Mouse (Mus musculus): ENCODE results near the gene Gm26661. TPM values are rescaled to one million over a fixed set of nuclear protein-coding genes. Genes with fewer than 3 reads are reported as not detected.

Gm26661 gene
- polyA plus RNA-seq, 1 experiment from 2014 or later: not detected

GRCm38 (mm10) chr14:7803874-7804557 is 12.6 kb downstream of the Gm26661 start:
- ATAC-seq (no peak), DNase-seq (no peak)
- Histone ChIP-seq H3K36me3 (replicated peaks; ENCODE audit: insufficient read depth, low read length) (no peaks in the 10 kb centered on the region), H3K4me1 (ENCODE audit: insufficient read depth) (no peaks in the 10 kb centered on the region), H3K27me3 (ENCODE audit: insufficient read depth, low read length) (no peaks in the 10 kb centered on the region), H3K9me3 (ENCODE audit: low read length) (peaks cover 2% of the 10 kb centered on the region; the same call in 1 of the 2 replicates), H3K27ac (ENCODE audit: low read depth) (no peak overlapping the region), H3K4me2 (ENCODE audit: low read depth, low read length) (no peak overlapping the region), H3K4me3 (ENCODE audit: low read depth, low read length) (no peak overlapping the region), H3K9ac (replicated peaks) (no peak overlapping the region)
- 34% methylated on average over 4 of the region's 4 CpGs for WGBS (ENCODE audit: insufficient replicate concordance)
- no peak for TF ChIP-seq EP300 (IDR thresholded peaks at IDR 0.05; ENCODE audit: low read depth)
- TF ChIP-seq CTCF (IDR thresholded peaks at IDR 0.05; ENCODE audit: low read depth): no peak

GRCm38 (mm10) chr14:7804558-7804905 is 13.1 kb downstream of the Gm26661 start:
- no peak for DNase-seq
- peaks cover 2% of the 10 kb centered on the region; the same call in 1 of the 2 replicates for H3K9me3 ChIP-seq (ENCODE audit: low read length)
- TF ChIP-seq CTCF (IDR thresholded peaks at IDR 0.05; ENCODE audit: low read depth) (no peak), EP300 (IDR thresholded peaks at IDR 0.05; ENCODE audit: low read depth) (no peak)
- no peaks in the 10 kb centered on the region for H3K4me1 ChIP-seq (ENCODE audit: insufficient read depth)
- no peaks in the 10 kb centered on the region for H3K27me3 ChIP-seq (ENCODE audit: insufficient read depth, low read length)
- no peak overlapping the region for H3K9ac ChIP-seq (replicated peaks)
- H3K4me2 ChIP-seq (ENCODE audit: low read depth, low read length): no peak overlapping the region
- 72% methylated on average over 2 of the region's 2 CpGs for WGBS (ENCODE audit: insufficient replicate concordance)
- ATAC-seq: no peak
- H3K4me3 ChIP-seq (ENCODE audit: low read depth, low read length): no peak overlapping the region
- no peak overlapping the region for H3K27ac ChIP-seq (ENCODE audit: low read depth)
- no peaks in the 10 kb centered on the region for H3K36me3 ChIP-seq (replicated peaks; ENCODE audit: insufficient read depth, low read length)

GRCm38 (mm10) chr14:7807711-7808110 is 16.3 kb downstream of the Gm26661 start:
- DNase-seq: no peak
- 67% methylated on average over 4 of the region's 4 CpGs for WGBS (ENCODE audit: insufficient replicate concordance)
- ATAC-seq: no peak

DNA sequence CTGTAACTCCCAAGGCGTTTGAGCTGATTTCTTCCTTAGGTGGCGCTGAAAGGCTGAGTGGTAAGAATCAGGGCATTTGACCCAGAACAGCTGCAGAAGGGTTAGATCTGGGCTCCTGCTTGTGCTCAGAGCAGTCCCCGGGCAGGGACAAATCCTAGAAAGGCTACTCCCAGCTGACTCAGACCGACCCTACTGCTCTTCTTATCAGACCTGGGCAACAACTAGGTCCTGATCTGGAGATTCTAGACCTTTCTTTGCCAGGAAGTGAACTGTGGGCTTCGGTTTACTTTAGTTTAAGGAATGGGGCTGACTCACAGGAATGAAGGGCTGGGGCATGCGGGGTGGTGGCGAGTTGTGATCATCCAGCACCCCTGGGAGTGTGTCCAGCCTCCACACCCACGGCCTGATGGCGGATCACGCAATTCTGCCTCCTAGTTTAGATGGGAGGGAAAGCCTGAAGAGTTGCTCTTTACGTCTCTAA is 17.2 kb downstream of the Gm26661 start:
- H3K36me3 ChIP-seq (replicated peaks; ENCODE audit: insufficient read depth, low read length): no peaks in the 10 kb centered on the region
- H3K4me1 ChIP-seq (ENCODE audit: insufficient read depth): no peaks in the 10 kb centered on the region
- H3K4me3 ChIP-seq (ENCODE audit: low read depth, low read length): no peak overlapping the region
- H3K27me3 ChIP-seq (ENCODE audit: insufficient read depth, low read length): no peaks in the 10 kb centered on the region
- no peaks in the 10 kb centered on the region for H3K9me3 ChIP-seq (ENCODE audit: low read length)
- no peak overlapping the region for H3K4me2 ChIP-seq (ENCODE audit: low read depth, low read length)
- no peak overlapping the region for H3K27ac ChIP-seq (ENCODE audit: low read depth)
- ATAC-seq (no peak), DNase-seq (no peak)
- no peak overlapping the region for H3K9ac ChIP-seq (replicated peaks)
- WGBS (ENCODE audit: insufficient replicate concordance): 66% methylated on average over 11 of the region's 11 CpGs
- TF ChIP-seq CTCF (IDR thresholded peaks at IDR 0.05; ENCODE audit: low read depth) (no peak), EP300 (IDR thresholded peaks at IDR 0.05; ENCODE audit: low read depth) (no peak)

More at GRCm38 (mm10) chr14:7807711-7808110, 16.3 kb downstream of the Gm26661 start:
- no peak overlapping the region for H3K4me3 ChIP-seq (ENCODE audit: low read depth, low read length)
- TF ChIP-seq CTCF (IDR thresholded peaks at IDR 0.05; ENCODE audit: low read depth) (no peak), EP300 (IDR thresholded peaks at IDR 0.05; ENCODE audit: low read depth) (no peak)
- H3K9ac ChIP-seq (replicated peaks): no peak overlapping the region
- no peaks in the 10 kb centered on the region for H3K27me3 ChIP-seq (ENCODE audit: insufficient read depth, low read length)
- H3K27ac ChIP-seq (ENCODE audit: low read depth): no peak overlapping the region
- H3K4me2 ChIP-seq (ENCODE audit: low read depth, low read length): no peak overlapping the region
- H3K4me1 ChIP-seq (ENCODE audit: insufficient read depth): no peaks in the 10 kb centered on the region
- H3K36me3 ChIP-seq (replicated peaks; ENCODE audit: insufficient read depth, low read length): no peaks in the 10 kb centered on the region
- H3K9me3 ChIP-seq (ENCODE audit: low read length): no peaks in the 10 kb centered on the region

- H3K27ac ChIP-seq (ENCODE audit: low read depth): no peak overlapping the region
- H3K4me3 ChIP-seq (ENCODE audit: low read depth, low read length): no peak overlapping the region
- no peak for TF ChIP-seq EP300 (IDR thresholded peaks at IDR 0.05; ENCODE audit: low read depth)
- H3K4me1 ChIP-seq (ENCODE audit: insufficient read depth): no peaks in the 10 kb centered on the region
- no peaks in the 10 kb centered on the region for H3K36me3 ChIP-seq (replicated peaks; ENCODE audit: insufficient read depth, low read length)
- H3K27me3 ChIP-seq (ENCODE audit: insufficient read depth, low read length): no peaks in the 10 kb centered on the region
- no peak overlapping the region for H3K4me2 ChIP-seq (ENCODE audit: low read depth, low read length)
- no peaks in the 10 kb centered on the region for H3K9me3 ChIP-seq (ENCODE audit: low read length)
- H3K9ac ChIP-seq (replicated peaks): no peak overlapping the region
- no peak for ATAC-seq
- 74% methylated on average over 12 of the region's 12 CpGs for WGBS (ENCODE audit: insufficient replicate concordance)
- no peak for DNase-seq
These were observed 17.9 kb downstream of the Gm26661 start for GRCm38 (mm10) chr14:7809043-7809955.

Data from liver, postnatal 0 days (tissue).